Mouse (Mus musculus): ENCODE data around the gene Fam234b. TPM values are rescaled to one million over a fixed set of nuclear protein-coding genes. Genes with fewer than 3 reads are reported as not detected.

Fam234b gene
- total and polyA plus RNA-seq, 2 experiments from 2014 or later: 75.7 to 92.0 TPM

GRCm38 (mm10) chr6:135177271-135177670, 20.5 kb upstream of the Fam234b start:
- no peak for TF ChIP-seq CTCF (IDR thresholded peaks at IDR 0.05; ENCODE audit: low read depth)
- H3K27me3 ChIP-seq (ENCODE audit: insufficient read depth, low read length): no peaks in the 10 kb centered on the region
- H3K4me2 ChIP-seq (ENCODE audit: low read depth, low read length): no peak overlapping the region
- no peaks in the 10 kb centered on the region for H3K4me1 ChIP-seq (ENCODE audit: insufficient read depth, low read length)
- no peak overlapping the region for H3K9ac ChIP-seq (replicated peaks; ENCODE audit: low read length)
- H3K36me3 ChIP-seq (ENCODE audit: insufficient read depth, low read length): no peaks in the 10 kb centered on the region
- H3K9me3 ChIP-seq (ENCODE audit: low read length): no peaks in the 10 kb centered on the region
- H3K4me3 ChIP-seq (ENCODE audit: low read length): no peak overlapping the region
- ATAC-seq (no peak), DNase-seq (ENCODE audit: low spot score) (no peak)
- no peak overlapping the region for H3K27ac ChIP-seq

GRCm38 (mm10) chr6:135178599-135178998, 19.2 kb upstream of the Fam234b start:
- Histone ChIP-seq H3K27me3 (ENCODE audit: insufficient read depth, low read length) (no peaks in the 10 kb centered on the region), H3K36me3 (ENCODE audit: insufficient read depth, low read length) (no peaks in the 10 kb centered on the region), H3K4me1 (ENCODE audit: insufficient read depth, low read length) (no peaks in the 10 kb centered on the region), H3K4me3 (ENCODE audit: low read length) (no peak overlapping the region), H3K9ac (replicated peaks; ENCODE audit: low read length) (no peak overlapping the region), H3K27ac (no peak overlapping the region), H3K4me2 (ENCODE audit: low read depth, low read length) (no peak overlapping the region), H3K9me3 (ENCODE audit: low read length) (no peaks in the 10 kb centered on the region)
- no peak for DNase-seq (ENCODE audit: low spot score)
- ATAC-seq: no peak
- WGBS: 64% methylated on average over 3 of the region's 3 CpGs
- no peak for TF ChIP-seq CTCF (IDR thresholded peaks at IDR 0.05; ENCODE audit: low read depth)

GRCm38 (mm10) chr6:135182925-135183324, 14.9 kb upstream of the Fam234b start:
- 58% methylated on average over 4 of the region's 5 CpGs for WGBS

GRCm38 (mm10) chr6:135183961-135184360, 13.8 kb upstream of the Fam234b start:
- no peaks in the 10 kb centered on the region for H3K27me3 ChIP-seq (ENCODE audit: insufficient read depth, low read length)
- H3K4me3 ChIP-seq (ENCODE audit: low read length): no peak overlapping the region
- no peaks in the 10 kb centered on the region for H3K4me1 ChIP-seq (ENCODE audit: insufficient read depth, low read length)
- ATAC-seq: no peak
- 0 out of 2 replicates have a peak, but pooled peaks have one; percentile 8 for TF ChIP-seq CTCF (IDR thresholded peaks at IDR 0.05; ENCODE audit: low read depth)
- WGBS: 55% methylated on average over 8 of the region's 8 CpGs
- no peaks in the 10 kb centered on the region for H3K36me3 ChIP-seq (ENCODE audit: insufficient read depth, low read length)
- H3K9ac ChIP-seq (replicated peaks; ENCODE audit: low read length): no peak overlapping the region
- no peaks in the 10 kb centered on the region for H3K9me3 ChIP-seq (ENCODE audit: low read length)
- no peak for DNase-seq (ENCODE audit: low spot score)
- H3K4me2 ChIP-seq (ENCODE audit: low read depth, low read length): no peak overlapping the region
- H3K27ac ChIP-seq: no peak overlapping the region

More at GRCm38 (mm10) chr6:135182925-135183324, 14.9 kb upstream of the Fam234b start:
- Histone ChIP-seq H3K9ac (replicated peaks; ENCODE audit: low read length) (no peak overlapping the region), H3K27me3 (ENCODE audit: insufficient read depth, low read length) (no peaks in the 10 kb centered on the region), H3K36me3 (ENCODE audit: insufficient read depth, low read length) (no peaks in the 10 kb centered on the region), H3K4me2 (ENCODE audit: low read depth, low read length) (no peak overlapping the region), H3K27ac (no peak overlapping the region), H3K4me3 (ENCODE audit: low read length) (no peak overlapping the region), H3K9me3 (ENCODE audit: low read length) (no peaks in the 10 kb centered on the region), H3K4me1 (ENCODE audit: insufficient read depth, low read length) (no peaks in the 10 kb centered on the region)
- DNase-seq (ENCODE audit: low spot score) (no peak), ATAC-seq (no peak)
- TF ChIP-seq CTCF (IDR thresholded peaks at IDR 0.05; ENCODE audit: low read depth): no peak; the same call in 1 of the 2 replicates

- Histone ChIP-seq H3K36me3 (ENCODE audit: insufficient read depth, low read length) (no peaks in the 10 kb centered on the region), H3K27ac (no peak overlapping the region), H3K9me3 (ENCODE audit: low read length) (no peaks in the 10 kb centered on the region), H3K9ac (replicated peaks; ENCODE audit: low read length) (no peak overlapping the region), H3K27me3 (ENCODE audit: insufficient read depth, low read length) (no peaks in the 10 kb centered on the region), H3K4me2 (ENCODE audit: low read depth, low read length) (no peak overlapping the region), H3K4me1 (ENCODE audit: insufficient read depth, low read length) (no peaks in the 10 kb centered on the region), H3K4me3 (ENCODE audit: low read length) (no peak overlapping the region)
- 62% methylated on average over 10 of the region's 10 CpGs for WGBS
- ATAC-seq (no peak), DNase-seq (ENCODE audit: low spot score) (no peak)
- no peak for TF ChIP-seq CTCF (IDR thresholded peaks at IDR 0.05; ENCODE audit: low read depth)
Observed at GRCm38 (mm10) chr6:135187076-135187917, 10.5 kb upstream of the Fam234b start.

- TF ChIP-seq CTCF (IDR thresholded peaks at IDR 0.05; ENCODE audit: low read depth): no peak
- Histone ChIP-seq H3K9ac (replicated peaks; ENCODE audit: low read length) (no peak overlapping the region), H3K36me3 (ENCODE audit: insufficient read depth, low read length) (no peaks in the 10 kb centered on the region), H3K9me3 (ENCODE audit: low read length) (no peaks in the 10 kb centered on the region), H3K27ac (no peak overlapping the region), H3K27me3 (ENCODE audit: insufficient read depth, low read length) (no peaks in the 10 kb centered on the region), H3K4me1 (ENCODE audit: insufficient read depth, low read length) (no peaks in the 10 kb centered on the region), H3K4me3 (ENCODE audit: low read length) (no peak overlapping the region), H3K4me2 (ENCODE audit: low read depth, low read length) (no peak overlapping the region)
- ATAC-seq (no peak), DNase-seq (ENCODE audit: low spot score) (no peak)
- WGBS: 79% methylated on average over 4 of the region's 4 CpGs
Observed at GRCm38 (mm10) chr6:135188629-135189028, 9.1 kb upstream of the Fam234b start.

- Histone ChIP-seq H3K27ac (no peak overlapping the region; the same call in 1 of the 2 replicates), H3K9me3 (ENCODE audit: low read length) (no peaks in the 10 kb centered on the region), H3K4me2 (ENCODE audit: low read depth, low read length) (no peak overlapping the region), H3K36me3 (ENCODE audit: insufficient read depth, low read length) (no peaks in the 10 kb centered on the region), H3K4me1 (ENCODE audit: insufficient read depth, low read length) (no peaks in the 10 kb centered on the region), H3K27me3 (ENCODE audit: insufficient read depth, low read length) (no peaks in the 10 kb centered on the region), H3K4me3 (ENCODE audit: low read length) (no peak overlapping the region), H3K9ac (replicated peaks; ENCODE audit: low read length) (no peak overlapping the region)
- no peak for TF ChIP-seq CTCF (IDR thresholded peaks at IDR 0.05; ENCODE audit: low read depth)
- peak; percentile 76; the same call in 1 of the 2 replicates for ATAC-seq
- DNase-seq (ENCODE audit: low spot score): no peak
- WGBS: 52% methylated on average over 6 of the region's 6 CpGs
Observed at GRCm38 (mm10) chr6:135190122-135190521, 7.7 kb upstream of the Fam234b start.

All from hindbrain, postnatal 0 days (tissue).